In genomic region chr8:47134736-47135135, GRCm38 (mm10) we compare ENCODE assay signal across 15 mouse cellular contexts.
A peak's percentile ranks its signal among the peaks of the same experiment; 100 is the strongest.
DNase-seq lines count a peak whose midpoint lies in the region; ATAC-seq and TF ChIP-seq lines count a peak whose summit lies in the region.
"Had no signal": no experiment of that assay in that cellular context is flagged by ENCODE, and none has a peak within 500 bp of the region (broad histone marks: within the 10 kb centered on the region; RNA-seq: fewer than 3 reads in every experiment).

No protein-coding gene starts in this region.

- no peaks in the 10 kb centered on the region for H3K36me3 ChIP-seq in heart, embryonic 11.5 days (ENCODE audit: control insufficient read depth, insufficient read depth, low read length)
- H3K36me3 ChIP-seq in kidney, embryonic 15.5 days: no peaks in the 10 kb centered on the region
- no peaks in the 10 kb centered on the region for H3K36me3 ChIP-seq in kidney, adult 2 months (ENCODE audit: control insufficient read depth, insufficient read depth, low read length)
- no peaks in the 10 kb centered on the region for H3K36me3 ChIP-seq in neural tube, embryonic 13.5 days
- no peaks in the 10 kb centered on the region for H3K36me3 ChIP-seq in stomach, postnatal 0 days (ENCODE audit: control insufficient read depth, insufficient read depth, low read length)
- H3K36me3 ChIP-seq: midbrain, embryonic 15.5 days had no signal

- TF ChIP-seq CTCF in kidney, adult 2 months (conservative IDR thresholded peaks at IDR 0.05; ENCODE audit: insufficient read depth, insufficient read length, low read depth, low read length): no peak
- no peak for TF ChIP-seq CTCF in stomach, postnatal 0 days (IDR thresholded peaks at IDR 0.05; ENCODE audit: low read depth)

- DNase-seq in heart, adult 9 months (ENCODE audit: low spot score in 2 of 2): no peak
- DNase-seq in kidney, adult 2 months: no peak
- DNase-seq in neural tube, embryonic 10.5 days (ENCODE audit: extremely low spot score, low spot score): no peak
- DNase-seq in stomach, postnatal 0 days (ENCODE audit: low spot score): no peak
- DNase-seq in MN1 (ENCODE audit: low spot score): no peak
- DNase-seq: adrenal gland, postnatal 10 days; kidney, adult 11 months; layer of hippocampus, adult 9-11 months; liver, postnatal 0 days; right cerebral cortex, adult 18-20 months; thymus, postnatal 36 days had no signal

- no peaks in the 10 kb centered on the region for H3K9me3 ChIP-seq in heart, embryonic 11.5 days (replicated peaks; ENCODE audit: control insufficient read depth, low read length)
- no peaks in the 10 kb centered on the region for H3K9me3 ChIP-seq in kidney, embryonic 15.5 days (replicated peaks)
- no peaks in the 10 kb centered on the region for H3K9me3 ChIP-seq in neural tube, embryonic 13.5 days
- no peaks in the 10 kb centered on the region for H3K9me3 ChIP-seq in stomach, postnatal 0 days (ENCODE audit: control insufficient read depth, low read length)
- H3K9me3 ChIP-seq: midbrain, embryonic 15.5 days had no signal

- 40% methylated on average over 11 of the region's 11 CpGs for WGBS in heart, embryonic 11.5 days (ENCODE audit: insufficient replicate concordance)
- WGBS in kidney, embryonic 15.5 days: 44% methylated on average over 11 of the region's 11 CpGs
- 31% methylated on average over 11 of the region's 11 CpGs for WGBS in kidney, adult 2 months
- WGBS in neural tube, embryonic 13.5 days: 61% methylated on average over 11 of the region's 11 CpGs
- WGBS in stomach, postnatal 0 days: 40% methylated on average over 11 of the region's 11 CpGs

- ATAC-seq in heart, embryonic 11.5 days (replicated peaks; ENCODE audit: insufficient number of reproducible peaks, low FRiP score, low TSS enrichment): no peak
- no peak; the same call in 1 of the 2 replicates for ATAC-seq in kidney, embryonic 15.5 days (replicated peaks; ENCODE audit: low FRiP score)
- no peak for ATAC-seq in neural tube, embryonic 13.5 days (ENCODE audit: low read depth)
- ATAC-seq in stomach, postnatal 0 days (ENCODE audit: low FRiP score, low TSS enrichment): no peak
- ATAC-seq: liver, postnatal 0 days; midbrain, embryonic 15.5 days had no signal

- H3K27me3 ChIP-seq in heart, embryonic 11.5 days (ENCODE audit: control insufficient read depth, insufficient read depth, low read length): no peaks in the 10 kb centered on the region
- no peaks in the 10 kb centered on the region for H3K27me3 ChIP-seq in kidney, embryonic 15.5 days
- no peaks in the 10 kb centered on the region for H3K27me3 ChIP-seq in kidney, adult 2 months (replicated peaks; ENCODE audit: control insufficient read depth, insufficient read depth, low read length)
- H3K27me3 ChIP-seq in neural tube, embryonic 13.5 days: no peaks in the 10 kb centered on the region
- H3K27me3 ChIP-seq in stomach, postnatal 0 days (ENCODE audit: control insufficient read depth, insufficient read depth, low read length): no peaks in the 10 kb centered on the region; the same call in 1 of the 2 replicates
- H3K27me3 ChIP-seq: midbrain, embryonic 15.5 days had no signal

- H3K9ac ChIP-seq in heart, embryonic 11.5 days (ENCODE audit: low read depth, low read length): no peak overlapping the region
- H3K9ac ChIP-seq in kidney, embryonic 15.5 days: no peak overlapping the region
- H3K9ac ChIP-seq in neural tube, embryonic 13.5 days: no peak overlapping the region
- no peak overlapping the region for H3K9ac ChIP-seq in stomach, postnatal 0 days (ENCODE audit: low read length)
- H3K9ac ChIP-seq: liver, postnatal 0 days; midbrain, embryonic 15.5 days had no signal

- H3K4me1 ChIP-seq in heart, embryonic 11.5 days (ENCODE audit: control insufficient read depth, insufficient read depth, low read length): peaks cover 2% of the 10 kb centered on the region
- H3K4me1 ChIP-seq in kidney, embryonic 15.5 days: peaks cover 18% of the 10 kb centered on the region
- H3K4me1 ChIP-seq in kidney, adult 2 months (ENCODE audit: control insufficient read depth, insufficient read depth, low read length): no peaks in the 10 kb centered on the region
- peaks cover 13% of the 10 kb centered on the region; the same call in 1 of the 2 replicates for H3K4me1 ChIP-seq in neural tube, embryonic 13.5 days (replicated peaks)
- H3K4me1 ChIP-seq in stomach, postnatal 0 days (replicated peaks; ENCODE audit: control insufficient read depth, insufficient read depth): no peaks in the 10 kb centered on the region
- H3K4me1 ChIP-seq: midbrain, embryonic 15.5 days had no signal

- no peak for TF ChIP-seq POLR2A in kidney, adult 2 months (IDR thresholded peaks at IDR 0.05; ENCODE audit: low read depth, low read length)

- no peak overlapping the region for H3K4me3 ChIP-seq in heart, embryonic 11.5 days (ENCODE audit: low read depth, low read length)
- H3K4me3 ChIP-seq in kidney, embryonic 15.5 days (replicated peaks): no peak overlapping the region
- no peak overlapping the region for H3K4me3 ChIP-seq in kidney, adult 2 months (ENCODE audit: insufficient read depth, low read depth, low read length)
- no peak overlapping the region for H3K4me3 ChIP-seq in neural tube, embryonic 13.5 days
- no peak overlapping the region for H3K4me3 ChIP-seq in stomach, postnatal 0 days (ENCODE audit: low read depth, low read length)
- H3K4me3 ChIP-seq: midbrain, embryonic 15.5 days had no signal

- H3K4me2 ChIP-seq in heart, embryonic 11.5 days: peak overlapping the region; percentile 61; the same call in 1 of the 2 replicates
- peak overlapping the region; percentile 60 for H3K4me2 ChIP-seq in kidney, embryonic 15.5 days
- 0 out of 2 replicates have a peak overlapping the region, but pooled peaks have one; percentile 33 for H3K4me2 ChIP-seq in neural tube, embryonic 13.5 days
- H3K4me2 ChIP-seq in stomach, postnatal 0 days (replicated peaks; ENCODE audit: low read depth): peak overlapping the region; percentile 49
- H3K4me2 ChIP-seq: midbrain, embryonic 15.5 days had no signal

- TF ChIP-seq EP300 in stomach, postnatal 0 days (optimal IDR thresholded peaks at IDR 0.05): no peak

- H3K27ac ChIP-seq in heart, embryonic 11.5 days (ENCODE audit: low read depth, low read length): no peak overlapping the region
- no peak overlapping the region for H3K27ac ChIP-seq in kidney, embryonic 15.5 days
- H3K27ac ChIP-seq in kidney, adult 2 months (ENCODE audit: insufficient read depth, low read depth, low read length): no peak overlapping the region
- no peak overlapping the region for H3K27ac ChIP-seq in neural tube, embryonic 13.5 days (replicated peaks)
- H3K27ac ChIP-seq in stomach, postnatal 0 days (replicated peaks): no peak overlapping the region
- H3K27ac ChIP-seq: midbrain, embryonic 15.5 days had no signal
